Mouse (Mus musculus): ENCODE results near the gene Brca2. TPM values are rescaled to one million over a fixed set of nuclear protein-coding genes. Genes with fewer than 3 reads are reported as not detected.
A peak's percentile ranks its signal among the peaks of the same experiment; 100 is the strongest.
"Not testable (repeated sequence)": the region's sequence is repeated elsewhere in the genome, so short reads cannot be mapped to it uniquely, and the experiment has no call there.

Brca2 gene
- total RNA-seq (2021) = 1 to 10 TPM; 2.5 to 3.0 TPM
- long read RNA-seq, experiment 1 = 0 reads
- long read RNA-seq, experiment 2, partial matches to known transcripts = 1 of 2 reads
- long read RNA-seq, experiment 2, other reads (novel, unspliced or antisense) = 1 of 2 reads

- peak; percentile 95 for DNase-seq (ENCODE audit: low spot score in 2 of 2)
Measured at GRCm38 (mm10) chr5:150521937-150522866, at the start of gene Brca2. TSS of gene Brca2 (plus strand) at chr5:150522630.

- DNase-seq (ENCODE audit: low spot score in 2 of 2) = no peak
Measured at GRCm38 (mm10) chr5:150477364-150477763, 45.1 kb upstream of the Brca2 start.

- DNase-seq (ENCODE audit: low spot score in 2 of 2) = no peak
Measured at GRCm38 (mm10) chr5:150478612-150479011, 43.8 kb upstream of the Brca2 start.

- peak in 1 of 2 experiments; percentile 16 for DNase-seq (ENCODE audit: low spot score in 2 of 2)
Measured at GRCm38 (mm10) chr5:150485198-150485597, 37.2 kb upstream of the Brca2 start.

GRCm38 (mm10) chr5:150490285-150490684, 32.1 kb upstream of the Brca2 start:
- no peak for DNase-seq (ENCODE audit: low spot score in 2 of 2)

- no peak for DNase-seq (ENCODE audit: low spot score in 2 of 2)
Measured at GRCm38 (mm10) chr5:150490821-150491220, 31.6 kb upstream of the Brca2 start.

- not testable (repeated sequence) for DNase-seq (ENCODE audit: low spot score in 2 of 2)
Measured at GRCm38 (mm10) chr5:150491573-150492173, 30.8 kb upstream of the Brca2 start.

GRCm38 (mm10) chr5:150495792-150496191, 26.6 kb upstream of the Brca2 start:
- peak; percentile 28 to 45 for DNase-seq (ENCODE audit: low spot score in 2 of 2)

- DNase-seq (ENCODE audit: low spot score in 2 of 2) = no peak
Measured at GRCm38 (mm10) chr5:150510451-150511225, 11.8 kb upstream of the Brca2 start.

GRCm38 (mm10) chr5:150513264-150513663, 9.2 kb upstream of the Brca2 start:
- no peak for DNase-seq (ENCODE audit: low spot score in 2 of 2)

- DNase-seq (ENCODE audit: low spot score in 2 of 2) = no peak
Measured at GRCm38 (mm10) chr5:150514027-150514426, 8.4 kb upstream of the Brca2 start.

GRCm38 (mm10) chr5:150518064-150518463, 4.4 kb upstream of the Brca2 start, which contains the start of gene Zar1l:
TSS of gene Zar1l (minus strand) at chr5:150518164.
- DNase-seq (ENCODE audit: low spot score in 2 of 2) = no peak

- DNase-seq (ENCODE audit: low spot score in 2 of 2) = no peak
Measured at GRCm38 (mm10) chr5:150519551-150519950, 2.9 kb upstream of the Brca2 start.

GRCm38 (mm10) chr5:150522867-150523234, 421 bp downstream of the Brca2 start:
- DNase-seq (ENCODE audit: low spot score in 2 of 2) = no peak

GRCm38 (mm10) chr5:150525239-150525638, 2.8 kb downstream of the Brca2 start:
- no peak for DNase-seq (ENCODE audit: low spot score in 2 of 2)

GRCm38 (mm10) chr5:150541302-150541701, 18.9 kb downstream of the Brca2 start:
- DNase-seq (ENCODE audit: low spot score in 2 of 2) = no peak

- DNase-seq (ENCODE audit: low spot score in 2 of 2) = no peak
Measured at GRCm38 (mm10) chr5:150543184-150543583, 20.8 kb downstream of the Brca2 start.

- DNase-seq (ENCODE audit: low spot score in 2 of 2) = no peak
Measured at GRCm38 (mm10) chr5:150551637-150552036, 29.2 kb downstream of the Brca2 start.

- no peak for DNase-seq (ENCODE audit: low spot score in 2 of 2)
Measured at GRCm38 (mm10) chr5:150559519-150560103, 37.2 kb downstream of the Brca2 start.

GRCm38 (mm10) chr5:150560851-150561250, 38.4 kb downstream of the Brca2 start:
- no peak for DNase-seq (ENCODE audit: low spot score in 2 of 2)

GRCm38 (mm10) chr5:150561376-150561775, 38.9 kb downstream of the Brca2 start:
- DNase-seq (ENCODE audit: low spot score in 2 of 2) = no peak
